Mouse (Mus musculus) CH12.LX (cell line): ENCODE data around the gene Fam110a.
A peak's percentile ranks its signal among the peaks of the same experiment; 100 is the strongest.

Source experiments
- CTCF ChIP-seq, 2 experiments: IDR thresholded peaks in 1 of 2; conservative IDR thresholded peaks in 1 of 2; 2 replicates each; pipeline ENCODE4 v1.5.1; 2011 to 2012; ENCODE audit warnings: low read depth in 2 of 2, low read length in 2 of 2, improper control_type of control experiment in 1 of 2, inconsistent platforms in 1 of 2, mild to moderate bottlenecking in 1 of 2, moderate library complexity in 1 of 2
- ETS1 ChIP-seq: conservative IDR thresholded peaks from 2 replicates; pipeline ENCODE4 v1.6.1; 2012; ENCODE audit warnings: low read depth, mild to moderate bottlenecking, inconsistent platforms, low read length, improper control_type of control experiment, moderate library complexity
- GABPA ChIP-seq: IDR thresholded peaks from 2 replicates; pipeline ENCODE4 v1.6.1; 2012; ENCODE audit warnings: low read depth, low read length, improper control_type of control experiment, inconsistent platforms; ENCODE audit not compliant: insufficient replicate concordance
- HCFC1 ChIP-seq: IDR thresholded peaks from 2 replicates; pipeline ENCODE4 v1.6.1; 2012; ENCODE audit warnings: low read depth, mild to moderate bottlenecking, inconsistent platforms, low read length, improper control_type of control experiment
- KAT2A ChIP-seq: IDR thresholded peaks from 2 replicates; pipeline ENCODE4 v1.6.1; 2012; ENCODE audit warnings: low read length, improper control_type of control experiment, inconsistent platforms; ENCODE audit not compliant: insufficient replicate concordance
- MAZ ChIP-seq: IDR thresholded peaks from 2 replicates; pipeline ENCODE4 v1.6.1; 2012; ENCODE audit warnings: low read depth, mild to moderate bottlenecking, inconsistent platforms, low read length, improper control_type of control experiment, moderate library complexity
- NELFE ChIP-seq: IDR thresholded peaks from 2 replicates; pipeline ENCODE4 v1.6.1; 2011; ENCODE audit warnings: low read depth, low read length, improper control_type of control experiment
- POLR2A ChIP-seq: IDR thresholded peaks from 2 replicates; pipeline ENCODE4 v1.6.1; 2011; ENCODE audit warnings: low read depth, mild to moderate bottlenecking, improper control_type of control experiment, low read length
- RCOR1 ChIP-seq: conservative IDR thresholded peaks from 2 replicates; pipeline ENCODE4 v1.6.1; 2012; ENCODE audit warnings: low read depth, mild to moderate bottlenecking, inconsistent platforms, low read length, improper control_type of control experiment
- SIN3A ChIP-seq: IDR thresholded peaks from 2 replicates; pipeline ENCODE4 v1.6.1; 2012; ENCODE audit warnings: low read length, improper control_type of control experiment, inconsistent platforms
- TBP ChIP-seq: conservative IDR thresholded peaks from 2 replicates; pipeline ENCODE4 v1.6.1; 2011; ENCODE audit warnings: low read depth, low read length, improper control_type of control experiment
- USF1 ChIP-seq: IDR thresholded peaks from 2 replicates; pipeline ENCODE4 v1.6.1; 2014; ENCODE audit warnings: low read depth, mild to moderate bottlenecking, inconsistent platforms, low read length, improper control_type of control experiment
- ZC3H11A ChIP-seq: IDR thresholded peaks from 2 replicates; pipeline ENCODE4 v1.6.1; 2012; ENCODE audit warnings: low read depth, mild to moderate bottlenecking, inconsistent platforms, low read length, improper control_type of control experiment
- ZMIZ1 ChIP-seq: IDR thresholded peaks from 2 replicates; pipeline ENCODE4 v1.6.1; 2012; ENCODE audit warnings: low read depth, mild to moderate bottlenecking, inconsistent platforms, low read length, improper control_type of control experiment

DNA sequence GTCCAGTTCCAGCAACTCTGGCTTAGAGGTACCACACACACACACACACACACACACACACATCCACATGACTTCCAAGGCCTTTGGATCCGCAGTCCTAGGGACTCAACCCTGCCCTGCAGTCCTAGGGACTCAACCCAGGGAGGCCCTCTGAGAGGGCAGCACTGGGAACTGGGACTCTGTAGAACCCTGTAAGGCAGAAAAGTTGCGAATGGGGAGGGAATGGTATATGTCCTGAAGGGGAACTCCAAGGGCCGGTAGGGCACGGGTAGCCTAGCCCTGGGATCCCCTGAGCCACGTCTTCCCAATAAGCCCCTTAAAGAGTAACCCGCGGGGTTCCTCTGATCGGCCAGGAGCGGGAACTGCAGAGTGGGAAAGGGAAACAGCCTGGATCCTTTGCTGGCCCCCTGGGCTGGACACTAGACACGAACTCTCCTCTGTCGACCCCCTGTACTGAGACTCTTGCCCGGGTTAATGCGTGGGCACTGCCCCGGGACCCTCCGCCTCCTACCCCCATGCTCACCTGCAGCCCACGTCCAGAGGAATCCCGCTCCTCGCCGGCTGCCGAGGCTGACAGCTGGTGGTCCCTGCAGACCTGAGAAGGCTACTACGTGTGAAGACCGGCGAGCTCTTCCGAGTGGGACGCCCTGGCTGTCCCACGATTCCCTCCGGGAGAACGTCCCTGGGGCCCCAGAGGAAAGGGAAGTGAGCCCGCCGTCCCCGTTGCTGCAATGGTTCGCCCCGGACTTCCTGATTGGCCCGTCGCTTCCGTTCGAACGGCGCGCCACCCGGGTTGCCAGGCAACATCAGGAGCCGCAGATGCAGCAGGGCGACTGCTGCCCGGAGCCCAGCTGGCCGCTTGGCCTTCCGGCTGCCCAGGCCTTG lies at the start of gene Fam110a:
- no peak for TF ChIP-seq RCOR1
- no peak for TF ChIP-seq KAT2A
- no peak for TF ChIP-seq CTCF (conservative IDR thresholded peaks at IDR 0.05 in 1 of 2, IDR thresholded peaks at IDR 0.05 in 1 of 2; ENCODE audit: low read depth in 2 of 2, low read length in 2 of 2)
- TF ChIP-seq USF1 = no peak
- peak; percentile 47; the same call in 1 of the 2 replicates for TF ChIP-seq POLR2A
- TF ChIP-seq ZMIZ1 = no peak
- TF ChIP-seq ETS1 = no peak; the same call in 1 of the 2 replicates
- TF ChIP-seq TBP = no peak
- peak; percentile 70 for TF ChIP-seq HCFC1
- no peak for TF ChIP-seq ZC3H11A
- TF ChIP-seq MAZ = 0 out of 2 replicates have a peak, but pooled peaks have one; percentile 5
- TF ChIP-seq NELFE = no peak
- TF ChIP-seq SIN3A = peak; percentile 79
- no peak for TF ChIP-seq GABPA
